Mouse (Mus musculus): ENCODE data around the gene Spint1.

DNA sequence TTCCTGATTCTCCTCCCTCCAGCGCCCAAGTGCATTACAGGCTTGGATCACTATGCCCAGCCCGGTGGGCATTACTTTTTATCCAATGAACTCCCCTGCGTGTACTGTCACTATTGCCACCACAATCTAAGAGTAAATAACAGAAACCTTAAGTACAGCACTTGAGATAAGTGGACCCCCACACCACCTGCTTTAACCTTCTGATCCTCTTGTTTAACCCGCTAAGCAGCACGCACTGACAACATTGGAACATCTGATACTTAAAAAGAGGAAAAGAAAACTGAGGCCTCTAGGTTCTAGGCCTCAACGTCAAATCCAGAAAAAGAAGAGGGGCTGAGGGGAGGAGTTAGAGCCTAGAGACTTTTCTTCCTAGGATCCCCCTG, 29.2 kb upstream of the Spint1 start:
- TF ChIP-seq POLR2A (IDR thresholded peaks at IDR 0.05; ENCODE audit: borderline replicate concordance, control insufficient read depth, low read depth, low read length) (no peak), CTCF (IDR thresholded peaks at IDR 0.05; ENCODE audit: control insufficient read depth, insufficient read depth, low read length) (no peak)

All from bone marrow, adult 2 months (tissue).